Mouse (Mus musculus) E14TG2a.4 (cell line): Measurements from ENCODE around the gene Zbtb20.

Experiments
- CTCF ChIP-seq: conservative IDR thresholded peaks from 2 replicates; pipeline ENCODE4 v1.5.1; 2014; ENCODE audit warnings: low read length
- NANOG ChIP-seq: IDR thresholded peaks from 2 replicates; pipeline ENCODE4 v1.6.1; 2014; ENCODE audit warnings: borderline replicate concordance, low read length, mixed read lengths
- POU5F1 ChIP-seq: IDR thresholded peaks from 2 replicates; pipeline ENCODE4 v1.6.1; 2014; ENCODE audit warnings: low read length, borderline replicate concordance

GRCm38 (mm10) chr16:43090188-43090587 lies 214.5 kb downstream of the Zbtb20 start:
- TF ChIP-seq CTCF (no peak), NANOG (no peak), POU5F1 (no peak)
